Mouse (Mus musculus): ENCODE data around the gene Nifk.

DNA sequence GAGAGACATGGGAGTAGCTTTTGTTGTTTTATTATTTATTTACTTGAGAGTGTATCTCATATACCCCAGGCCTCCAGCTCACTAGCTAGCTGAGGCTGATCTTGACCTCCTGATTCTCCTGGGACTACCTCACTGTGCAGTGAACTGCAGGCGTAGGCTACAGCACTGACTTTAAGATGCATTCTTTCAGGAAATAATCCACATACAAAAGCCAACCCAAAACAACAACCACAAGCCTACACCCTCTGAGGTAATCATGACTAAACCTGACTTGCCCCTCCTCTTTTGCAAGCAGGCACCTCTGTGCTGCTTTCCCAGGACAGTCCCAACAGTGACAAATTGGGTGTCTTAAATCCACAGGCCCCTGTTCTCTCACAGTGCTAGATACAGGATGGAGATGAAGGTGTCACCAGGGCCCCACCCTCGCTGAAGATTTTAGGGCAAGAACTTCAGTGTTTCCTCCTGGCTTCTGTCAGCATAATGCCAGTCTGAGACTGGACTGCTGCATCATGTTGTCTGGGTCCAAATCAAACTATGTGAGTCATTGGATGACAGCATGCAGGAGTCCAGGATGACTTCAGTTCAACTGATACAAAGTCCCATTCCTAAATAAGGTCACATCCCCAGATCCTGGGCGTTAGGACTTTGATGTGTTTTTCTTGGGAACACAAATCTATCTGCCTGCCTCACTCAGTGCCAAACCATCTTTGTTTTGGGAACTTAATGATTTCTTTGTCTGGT, 47.3 kb downstream of the Nifk start:
- TF ChIP-seq CTCF (IDR thresholded peaks at IDR 0.05; ENCODE audit: borderline replicate concordance, extremely low read depth, insufficient read depth, insufficient read length) (no peak), POLR2A (IDR thresholded peaks at IDR 0.05; ENCODE audit: borderline replicate concordance, extremely low read depth, insufficient read depth, insufficient read length, poor library complexity, severe bottlenecking) (no peak)

All from brain, embryonic 14.5 days (tissue).